Mouse (Mus musculus) cerebellum, adult 9-11 months (tissue): ENCODE data around the gene Ankrd28.

Experiments used
- DNase-seq: peaks from one replicate; pipeline ENCODE4 v3.0.0; 2022

Ankrd28 gene

DNA sequence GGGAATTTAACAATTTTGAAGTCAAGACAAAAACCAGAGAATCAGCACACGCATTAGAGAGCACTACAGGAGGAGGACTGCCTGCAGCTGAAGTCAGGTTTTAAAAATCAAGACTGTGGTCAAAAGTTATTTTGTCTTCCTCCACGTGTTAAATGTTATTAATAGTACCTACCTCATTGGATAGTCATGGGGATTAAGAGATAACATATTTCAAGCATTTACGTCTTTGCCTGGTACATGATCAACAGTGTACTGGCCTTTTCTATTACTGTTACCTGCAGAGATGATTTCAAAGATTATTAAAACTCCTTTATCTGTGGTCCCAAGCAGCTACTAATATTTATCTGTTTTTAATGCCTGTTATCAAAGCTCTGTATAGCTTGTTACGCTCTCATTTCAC, 132.7 kb downstream of the Ankrd28 start:
- no peak for DNase-seq

DNA sequence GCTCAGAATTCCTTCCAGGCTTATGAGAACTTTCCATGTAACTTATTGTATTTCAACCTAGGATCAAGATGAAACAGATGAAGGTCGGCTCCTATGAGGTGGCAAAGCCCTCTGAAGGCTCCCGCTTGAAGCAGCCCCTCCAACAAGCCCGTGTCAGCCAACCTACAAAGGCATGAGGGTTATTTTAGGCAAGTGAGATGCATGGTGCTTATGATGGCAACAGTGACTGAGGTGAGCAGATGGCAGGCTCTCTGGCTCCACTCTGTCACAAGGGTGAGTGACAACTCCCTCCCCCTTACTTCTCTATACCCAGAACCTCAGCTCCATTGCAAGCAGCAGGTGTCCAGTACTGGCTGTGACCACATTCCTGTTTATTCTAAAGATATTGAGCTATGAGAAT, 133.1 kb downstream of the Ankrd28 start:
- DNase-seq = peak; percentile 66

DNA sequence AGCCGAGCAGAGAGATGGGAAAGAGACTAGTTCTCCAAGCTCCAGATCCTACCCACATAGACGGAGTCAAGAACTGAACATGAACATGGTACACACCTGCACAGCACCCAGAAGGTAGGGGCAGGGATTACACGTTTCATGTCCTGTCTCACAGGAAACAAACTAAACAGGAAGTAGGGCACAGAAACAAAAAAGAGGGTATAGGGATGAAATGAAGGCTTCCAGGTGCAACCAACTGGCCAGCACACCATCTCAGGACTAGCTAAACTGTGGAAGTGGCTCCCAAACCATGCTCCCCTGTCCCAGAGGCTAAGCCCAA, 133.5 kb downstream of the Ankrd28 start:
- no peak for DNase-seq

DNA sequence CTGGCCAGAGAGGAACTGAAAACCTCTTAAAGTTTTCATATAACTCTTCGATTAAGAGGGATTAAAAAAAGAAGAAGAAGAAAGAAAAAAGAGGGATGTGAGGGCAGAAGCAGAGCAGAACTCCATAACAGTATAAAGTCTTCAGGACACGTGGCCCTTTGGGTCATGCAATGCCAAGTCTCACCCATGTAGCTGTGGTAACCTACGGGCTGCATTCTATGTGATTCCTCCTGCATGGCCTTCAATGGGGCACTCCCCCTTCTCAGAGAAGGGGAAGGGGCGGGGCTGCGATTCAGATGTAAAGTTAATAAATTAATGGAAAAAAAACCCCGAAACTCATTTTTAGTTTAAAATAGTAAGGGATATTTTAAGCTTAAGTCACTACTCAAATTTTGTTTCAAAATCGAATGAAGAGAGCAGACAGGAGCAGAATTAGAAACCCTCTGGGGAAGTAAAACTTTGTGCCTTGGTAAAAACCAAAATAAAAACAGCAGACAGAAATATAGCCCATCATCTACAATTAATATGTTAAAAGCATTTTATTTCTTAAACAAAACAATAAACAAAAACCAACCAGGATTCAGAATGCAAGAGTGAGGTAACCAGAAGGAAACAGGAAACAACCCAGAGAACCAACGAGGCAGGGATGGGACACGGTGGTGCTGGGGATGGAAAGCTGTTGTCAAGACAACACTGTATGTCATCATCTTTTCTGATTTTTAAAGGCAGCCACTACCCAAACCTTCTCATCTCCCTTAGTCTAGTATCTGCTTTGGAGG, 134.1 kb downstream of the Ankrd28 start:
- DNase-seq = no peak

DNA sequence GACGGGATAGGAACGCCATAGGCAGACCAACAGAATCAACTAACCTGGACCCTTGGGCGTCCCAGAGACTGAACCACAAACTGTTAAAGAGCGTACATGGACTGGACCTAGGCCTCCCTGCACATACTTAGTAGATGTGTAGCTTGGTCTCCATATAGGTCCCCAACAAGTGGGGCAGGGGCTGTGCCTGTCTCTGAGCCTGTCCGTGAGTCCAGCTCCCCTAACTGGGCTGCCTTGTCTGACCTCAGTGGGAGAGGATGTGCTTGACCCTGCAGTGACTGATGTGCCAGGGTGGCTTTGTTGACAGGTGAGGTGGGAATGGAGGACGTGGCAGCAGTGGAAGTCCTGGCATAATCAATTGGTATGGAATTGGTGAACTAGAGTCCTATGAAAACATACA, 137.9 kb downstream of the Ankrd28 start:
- DNase-seq = no peak

DNA sequence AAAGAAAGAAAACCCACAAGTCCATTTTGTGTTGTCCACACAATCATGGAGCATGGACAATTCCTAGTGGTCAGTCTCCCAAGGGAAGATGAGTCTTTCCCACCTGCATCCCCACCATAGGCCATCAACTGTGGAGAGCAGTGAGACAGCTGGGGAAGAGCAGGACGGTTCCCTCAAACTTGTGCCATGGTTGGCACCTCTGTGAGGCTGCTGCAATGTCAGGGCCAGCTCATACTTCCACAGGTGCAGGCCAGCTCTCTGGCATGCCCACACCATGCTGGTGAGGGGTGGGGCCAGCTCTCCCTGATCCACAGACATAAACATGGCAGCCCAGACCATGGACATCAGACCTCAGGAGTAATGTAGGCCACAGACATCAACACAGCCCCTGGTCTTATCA, 144.2 kb downstream of the Ankrd28 start:
- no peak for DNase-seq

DNA sequence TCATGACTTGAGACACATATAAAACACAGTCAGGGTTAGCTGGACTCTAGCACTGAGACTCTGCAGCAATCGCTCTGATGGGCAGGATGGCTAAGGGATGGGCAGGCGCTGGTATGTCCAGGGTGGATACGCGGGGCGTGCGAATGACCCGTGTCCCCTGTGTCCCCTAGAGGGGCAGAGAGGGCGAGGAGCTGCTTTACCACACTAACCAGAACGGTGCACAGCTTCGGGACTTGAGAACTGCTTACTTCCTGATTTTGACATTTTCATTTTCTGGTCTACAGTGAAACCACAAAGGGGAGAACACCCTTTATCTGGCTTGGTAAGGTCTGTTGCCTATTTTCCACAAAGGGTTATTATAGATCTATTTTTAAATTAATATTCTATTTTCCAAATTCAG, 144.8 kb downstream of the Ankrd28 start:
- no peak for DNase-seq

DNA sequence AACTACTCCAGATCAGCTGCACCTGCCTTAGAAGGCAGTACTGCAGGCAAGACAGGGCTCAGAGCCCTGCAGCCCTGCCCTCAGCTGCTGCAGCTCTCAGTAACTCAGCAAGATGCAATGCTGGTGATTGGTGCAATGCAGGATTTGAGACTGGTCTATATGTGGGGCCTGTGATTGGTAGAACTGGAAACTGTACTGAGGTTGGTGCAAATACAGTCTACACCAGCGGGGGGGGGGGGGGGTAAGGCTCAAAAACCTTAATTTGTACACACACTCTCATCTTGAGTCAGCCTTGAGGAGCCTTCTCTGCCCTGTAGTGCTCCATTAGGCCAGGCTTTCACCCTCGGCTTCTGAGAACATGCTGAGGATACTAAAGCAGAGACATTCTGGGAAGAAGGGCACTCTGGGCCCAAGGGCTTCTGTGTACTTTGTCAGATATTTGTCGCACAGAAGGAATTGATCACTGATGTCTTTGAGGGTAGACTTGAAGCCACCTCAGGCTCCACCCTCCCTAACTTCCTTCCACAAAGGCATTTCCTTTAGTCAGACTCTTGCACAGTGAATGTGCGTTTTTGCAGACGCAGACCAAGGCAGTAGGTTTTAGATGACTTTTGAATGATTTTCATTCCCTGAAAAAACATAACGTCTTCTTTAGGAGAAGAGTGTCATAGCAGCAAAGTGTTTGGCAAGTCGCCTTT, 146.0 kb downstream of the Ankrd28 start:
- DNase-seq = no peak

DNA sequence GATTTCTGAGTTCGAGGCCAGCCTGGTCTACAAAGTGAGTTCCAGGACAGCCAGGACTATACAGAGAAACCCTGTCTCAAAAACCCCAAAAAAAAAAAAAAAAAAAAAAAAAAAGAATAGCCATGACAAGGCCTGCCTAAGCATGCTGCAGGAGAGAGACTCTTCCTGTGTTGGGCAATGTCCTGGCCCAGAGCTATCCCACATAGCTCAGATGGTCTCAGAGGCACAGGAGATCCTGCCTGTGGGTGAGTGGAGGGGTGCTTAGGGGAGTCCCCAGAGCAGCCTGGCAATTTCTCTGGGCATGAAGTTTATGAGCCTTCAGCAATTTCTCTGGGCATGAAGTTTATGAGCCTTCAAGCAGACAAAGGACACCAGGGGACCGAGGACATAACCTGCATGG, 146.8 kb downstream of the Ankrd28 start:
- no peak for DNase-seq

DNA sequence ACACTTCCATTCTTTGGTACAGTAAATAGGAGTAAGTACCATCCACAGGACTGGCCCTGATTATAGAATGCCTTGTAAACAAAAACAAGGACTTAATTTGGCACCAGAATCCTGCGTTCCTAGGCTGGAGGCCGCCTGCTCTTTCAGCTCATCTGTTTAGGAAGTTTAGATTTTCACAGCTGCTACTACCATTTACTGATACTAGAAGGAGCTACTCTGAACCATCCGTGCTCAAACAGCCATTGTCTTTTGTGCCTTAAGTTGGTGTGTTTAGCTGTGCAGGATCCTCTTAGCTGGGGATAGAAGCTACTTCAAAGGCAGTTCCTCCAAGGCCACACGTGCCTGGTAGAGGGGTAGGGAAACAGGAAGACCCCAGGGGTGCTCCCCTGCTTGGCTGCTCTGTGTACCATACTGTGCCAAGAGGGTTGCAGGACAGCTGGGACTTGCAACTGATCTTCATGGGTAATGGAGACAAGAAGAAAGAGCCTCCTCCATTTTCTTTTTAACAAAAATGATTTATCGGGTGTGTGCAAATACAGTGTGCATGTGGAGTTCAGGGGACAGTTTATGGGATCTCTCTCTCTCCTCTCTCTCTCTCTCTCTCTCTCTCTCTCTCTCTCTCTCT, 148.4 kb downstream of the Ankrd28 start:
- DNase-seq = no peak

DNA sequence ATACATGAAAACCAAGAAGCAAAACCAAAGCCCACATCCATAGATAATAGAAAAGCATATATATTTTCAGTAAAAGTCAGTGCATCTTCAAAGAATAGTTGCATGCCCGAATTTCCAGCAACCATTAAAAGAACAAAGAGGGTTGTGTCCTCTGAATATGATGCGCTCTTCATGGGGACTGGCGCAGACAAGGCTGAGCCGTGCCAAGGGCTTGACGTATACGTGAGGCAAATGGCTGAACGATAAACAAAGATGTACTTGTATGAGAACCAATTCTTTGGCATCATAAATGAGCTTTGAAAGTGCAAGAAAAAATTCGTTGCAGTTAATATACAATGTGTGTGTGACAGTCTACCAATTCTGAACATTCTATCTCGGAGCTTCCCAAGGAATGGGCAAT, 149.2 kb downstream of the Ankrd28 start:
- no peak for DNase-seq

DNA sequence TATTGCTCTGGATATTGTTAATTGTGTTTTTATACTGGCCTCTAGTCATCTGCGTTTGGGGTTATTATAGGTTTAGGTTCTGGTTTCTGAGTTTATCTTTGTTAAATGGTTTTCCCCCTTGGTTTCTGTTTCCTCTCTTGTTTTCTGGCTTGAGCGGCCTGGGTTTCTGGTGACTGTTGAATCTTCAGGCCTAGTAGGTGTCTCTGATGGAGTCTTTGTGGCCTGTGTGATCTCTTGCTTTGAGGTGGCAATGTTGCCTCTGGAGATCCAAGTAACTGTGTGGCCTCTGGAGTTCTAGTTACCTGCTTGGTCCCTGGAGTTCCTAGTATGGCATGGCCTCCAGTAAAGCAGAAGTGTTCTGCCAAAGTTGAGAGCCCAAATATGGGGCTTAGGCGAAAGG, 149.8 kb downstream of the Ankrd28 start:
- no peak for DNase-seq

DNA sequence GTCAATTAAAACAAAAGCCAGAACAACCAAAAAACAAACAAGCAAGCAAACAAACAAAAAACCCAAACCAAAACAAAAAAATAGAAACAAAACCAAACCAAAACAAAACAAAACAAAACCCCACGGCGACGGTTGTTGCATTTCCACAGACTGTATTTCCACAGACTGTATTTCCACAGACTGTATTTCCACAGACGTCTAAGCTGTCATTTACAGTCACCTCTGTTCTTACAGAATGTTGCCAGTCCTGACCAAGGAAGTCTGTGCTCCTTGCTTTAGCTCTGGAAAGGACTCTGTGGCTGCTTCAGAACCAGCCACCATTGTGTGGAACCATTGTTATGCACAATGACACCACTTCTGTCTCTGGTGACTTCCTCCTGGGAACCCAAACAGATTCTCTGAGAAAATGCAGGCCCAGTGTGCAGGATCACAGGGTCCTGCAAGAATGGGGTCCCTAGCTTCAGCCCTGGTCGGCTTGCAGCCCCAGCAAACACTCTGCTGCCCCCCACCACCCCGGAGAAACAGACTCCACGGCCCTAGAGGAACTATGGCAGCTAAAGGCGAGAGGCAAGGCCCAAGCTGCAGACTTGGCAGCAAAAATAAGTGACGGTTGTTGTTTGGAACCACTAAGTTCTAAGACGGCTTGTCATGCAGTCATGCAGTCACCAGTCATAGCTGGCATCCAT, 158.7 kb downstream of the Ankrd28 start:
- DNase-seq = no peak

DNA sequence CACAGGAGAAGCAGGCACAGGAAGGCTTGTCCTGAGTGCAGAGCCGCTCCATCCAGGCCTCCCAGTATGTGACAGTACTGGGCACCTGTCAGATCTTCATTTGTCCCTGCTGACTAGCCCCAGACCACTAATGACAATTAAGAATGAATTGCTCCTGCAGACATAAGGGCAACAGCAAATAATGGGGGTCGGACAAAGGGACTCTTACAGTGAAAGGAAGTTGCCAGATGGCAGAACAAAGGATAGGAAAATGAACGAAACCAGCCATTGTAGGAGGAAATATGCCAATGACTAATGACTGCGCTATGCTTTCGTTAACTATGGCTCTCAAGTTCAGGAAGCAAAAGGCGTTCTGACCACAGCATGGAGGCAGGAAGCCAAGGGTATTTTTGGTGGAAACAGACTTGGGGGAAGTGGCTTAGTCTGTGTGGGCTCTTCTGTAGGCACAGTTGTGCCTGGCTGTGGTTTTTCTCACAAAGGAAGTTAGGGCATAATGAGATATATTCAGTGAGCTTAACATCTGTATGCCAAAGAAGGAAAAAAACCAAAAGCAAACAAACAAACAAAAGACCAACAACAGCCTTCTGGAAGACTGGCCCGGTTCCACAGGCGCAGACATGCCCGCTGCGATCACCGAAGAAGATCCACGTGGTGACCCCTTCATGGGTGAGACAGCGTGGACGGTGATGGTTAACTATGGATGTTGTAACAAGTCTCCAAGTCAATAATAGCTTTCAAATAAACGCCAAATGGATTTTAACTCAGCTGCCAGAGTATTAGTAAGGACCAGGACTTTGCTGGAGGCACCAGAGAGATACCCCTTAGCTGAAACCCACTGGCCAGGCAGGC, 160.6 kb downstream of the Ankrd28 start:
- DNase-seq = no peak

DNA sequence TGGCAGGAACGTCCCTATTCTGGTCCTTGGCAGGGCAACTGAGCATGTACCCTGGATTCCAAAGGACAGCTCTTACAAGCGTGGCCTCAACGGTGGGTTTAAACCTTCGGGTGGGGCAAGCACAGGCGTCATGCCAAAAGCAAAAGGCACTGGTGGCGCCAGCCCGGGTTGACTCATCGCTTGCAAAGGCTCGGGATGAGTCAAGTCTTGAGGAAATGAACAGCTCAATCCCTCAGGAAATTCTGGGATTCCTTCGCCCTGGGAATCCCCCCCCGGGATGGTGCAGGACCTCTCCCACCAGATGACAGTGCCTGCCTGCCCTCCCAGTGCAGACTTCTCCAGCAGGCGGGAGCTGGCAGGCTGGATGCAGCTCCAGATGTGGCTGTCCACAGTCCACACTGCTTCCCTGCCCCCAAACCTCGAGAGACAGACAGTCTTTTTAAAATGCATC, 161.3 kb downstream of the Ankrd28 start:
- DNase-seq = peak; percentile 62

DNA sequence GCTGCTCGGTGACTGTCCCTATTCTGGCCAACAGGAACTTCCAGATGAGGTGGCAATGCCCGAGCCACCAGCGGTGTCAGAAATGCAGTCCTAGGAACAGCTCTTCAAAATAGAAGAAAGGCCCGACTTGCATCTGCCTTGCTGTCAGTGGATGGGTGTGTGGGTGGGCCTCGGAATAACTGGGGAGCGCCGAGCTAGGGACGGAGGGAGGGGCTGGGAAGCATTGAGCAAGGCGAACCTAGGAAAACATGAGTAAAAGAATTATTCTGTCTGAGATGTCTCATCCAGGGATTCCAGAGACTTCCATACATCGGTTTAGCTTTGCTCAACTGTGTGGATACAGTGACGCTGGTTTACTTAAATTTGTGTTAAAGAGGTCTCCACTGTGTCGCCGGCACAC, 162.1 kb downstream of the Ankrd28 start:
- no peak for DNase-seq

DNA sequence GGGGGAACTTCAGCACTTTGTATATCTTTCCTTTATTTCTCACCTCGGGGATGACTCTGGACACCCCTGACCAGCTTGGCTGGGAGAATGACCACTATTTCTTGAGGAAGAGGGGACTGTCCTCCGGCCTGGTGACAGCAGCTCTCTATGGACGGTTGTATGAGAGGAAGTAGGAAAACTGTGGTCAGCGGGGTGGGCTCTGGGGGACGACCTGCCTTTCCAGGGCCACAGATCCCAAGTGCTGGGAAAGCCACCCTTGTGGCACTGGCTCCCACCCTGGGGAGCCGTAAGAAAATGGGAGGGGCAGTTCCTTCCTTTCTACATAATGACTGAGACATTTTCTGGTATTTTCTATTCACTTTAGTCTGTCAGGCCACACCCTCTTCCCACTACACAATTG, 162.7 kb downstream of the Ankrd28 start:
- DNase-seq = no peak

DNA sequence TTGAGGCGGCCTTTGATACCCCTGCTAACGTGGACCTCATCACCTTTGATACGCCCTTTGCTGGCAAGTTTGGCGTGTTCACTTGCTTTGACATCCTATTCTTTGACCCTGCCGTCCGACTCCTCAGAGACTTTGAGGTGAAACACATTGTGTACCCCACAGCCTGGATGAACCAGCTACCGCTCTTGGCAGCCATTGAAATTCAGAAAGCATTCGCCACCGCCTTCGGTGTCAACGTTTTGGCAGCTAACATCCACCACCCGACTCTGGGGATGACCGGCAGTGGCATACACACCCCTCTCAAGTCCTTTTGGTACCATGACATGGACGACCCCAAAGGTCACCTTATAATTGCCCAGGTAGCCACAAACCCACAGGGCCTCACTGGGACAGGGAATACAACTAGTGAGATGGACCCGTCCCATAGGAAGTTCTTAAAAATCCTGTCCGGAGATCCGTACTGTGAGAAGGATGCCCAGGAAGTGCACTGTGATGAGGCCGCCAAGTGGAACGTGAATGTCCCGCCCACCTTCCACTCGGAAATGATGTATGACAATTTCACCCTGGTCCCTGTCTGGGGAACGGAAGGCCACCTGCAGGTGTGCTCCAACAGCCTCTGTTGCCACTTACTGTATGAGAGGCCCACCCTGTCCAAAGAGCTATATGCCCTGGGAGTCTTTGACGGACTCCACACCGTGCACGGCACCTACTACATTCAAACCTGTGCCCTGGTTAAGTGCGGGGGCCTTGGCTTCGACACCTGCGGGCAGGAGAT, 163.3 kb downstream of the Ankrd28 start:
- DNase-seq = no peak

DNA sequence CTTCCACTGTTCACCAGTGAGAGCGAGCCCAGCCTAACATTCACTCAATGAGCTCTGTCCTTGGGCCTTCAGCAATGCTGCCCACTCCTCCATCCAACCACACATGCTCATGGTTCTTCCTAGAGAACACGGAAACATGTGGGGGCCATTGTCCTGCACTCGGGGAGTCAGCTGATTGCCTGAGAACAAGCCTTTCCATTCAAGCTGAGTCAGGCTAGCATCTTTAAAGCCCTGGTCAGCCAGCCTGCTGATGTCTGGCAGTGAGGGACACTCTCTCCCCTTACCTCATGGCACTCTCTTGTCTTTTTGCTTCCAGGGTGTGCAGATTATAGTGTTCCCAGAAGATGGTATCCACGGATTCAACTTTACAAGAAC, 164.9 kb downstream of the Ankrd28 start:
- DNase-seq = no peak

DNA sequence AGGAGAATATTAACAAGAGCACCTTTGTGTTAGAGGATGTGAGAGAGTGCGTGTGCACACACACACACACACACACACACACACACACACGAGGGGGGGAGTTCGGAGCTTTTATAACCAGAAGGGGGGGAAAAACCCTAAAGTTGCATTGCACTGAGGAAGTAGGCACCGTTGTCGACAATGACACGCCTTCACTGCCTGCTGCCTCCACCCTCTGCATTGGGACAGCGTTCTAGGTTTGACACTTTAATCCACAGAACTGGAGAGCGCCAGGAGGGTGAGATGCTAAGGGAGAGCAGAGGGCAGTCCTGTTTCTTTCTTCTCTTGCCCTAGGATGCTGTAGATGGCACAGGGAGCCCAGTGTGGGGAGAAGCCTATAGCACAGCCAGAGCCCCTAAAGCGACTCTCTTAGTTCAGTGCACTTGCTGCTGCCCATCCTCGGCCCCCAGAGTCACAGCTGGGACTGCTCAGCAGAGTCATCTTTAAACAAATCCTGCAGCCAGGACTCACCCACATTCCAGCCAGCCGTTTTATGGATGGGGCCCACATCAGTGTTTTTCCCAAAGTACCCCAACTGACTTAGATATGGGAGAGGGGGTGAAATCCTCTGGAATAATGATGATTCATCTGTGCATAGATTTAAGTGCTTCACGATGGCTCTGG, 165.4 kb downstream of the Ankrd28 start:
- no peak for DNase-seq

DNA sequence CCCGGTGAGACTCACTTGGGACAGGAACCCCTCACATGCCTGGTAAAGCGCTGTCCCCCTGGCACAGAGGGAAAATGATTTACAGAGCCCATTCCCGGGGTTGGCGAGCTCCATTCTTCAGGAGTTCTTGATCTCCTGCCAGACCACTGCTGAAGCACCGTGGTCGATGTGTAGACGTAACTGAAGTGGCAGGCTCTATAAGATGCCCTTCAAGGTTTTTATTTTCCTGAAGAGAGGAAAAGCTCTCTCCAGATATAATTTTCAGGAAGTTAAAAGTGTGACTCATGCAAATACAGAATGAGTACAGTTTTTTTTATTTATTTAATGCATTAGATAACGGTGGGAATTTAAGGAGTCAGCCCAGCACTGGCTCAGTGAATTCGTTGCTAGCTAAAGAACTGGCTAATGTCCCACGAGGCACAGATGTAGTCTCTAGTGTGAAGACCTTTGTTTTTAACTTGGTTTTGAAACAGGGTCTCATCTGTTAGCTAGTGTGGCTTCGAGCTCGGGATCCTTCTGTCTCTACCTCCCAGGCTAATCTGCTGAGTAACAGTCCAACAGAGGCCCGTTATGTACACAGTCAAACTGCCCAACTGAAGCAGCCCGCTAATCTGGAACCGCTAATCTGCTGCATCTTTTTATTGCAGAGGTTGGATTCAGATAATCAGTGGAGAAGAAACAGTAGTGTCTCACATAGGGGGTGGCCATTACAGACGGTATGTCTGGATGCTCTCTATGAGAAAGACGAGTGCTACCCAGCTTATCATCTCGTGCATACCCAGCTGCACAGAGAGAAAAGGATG, 166.2 kb downstream of the Ankrd28 start:
- DNase-seq = no peak
